Mouse (Mus musculus) liver, embryonic 14.5 days (tissue): ENCODE measurements around the gene Syp. TPM values are rescaled to one million over a fixed set of nuclear protein-coding genes. Genes with fewer than 3 reads are reported as not detected.

Source experiments
- ATAC-seq: fragments of 200-750 bp; cut with Nextera tagmentation; 2 replicates; pipeline ENCODE4 v1.8.0; 2017; ENCODE audit warnings: moderate number of reproducible peaks, mild to moderate bottlenecking, moderate library complexity; ENCODE audit not compliant: insufficient read depth
- DNase-seq, 3 experiments: peaks; one replicate each; pipeline ENCODE4 v3.0.0-alpha.2; 2012 to 2013; ENCODE audit warnings: low read depth in 3 of 3, low spot score in 3 of 3
- H3K27ac ChIP-seq: fragments of 300-500 bp; sonication (generic); 2 replicates; pipeline ENCODE4 v1.5.1; 2014; ENCODE audit warnings: moderate library complexity, mild to moderate bottlenecking, control low read depth, inconsistent platforms
- H3K27me3 ChIP-seq: fragments of 300-500 bp; sonication (generic); 2 replicates; pipeline ENCODE4 v1.6.1; 2014; ENCODE audit warnings: mild to moderate bottlenecking, low read length, moderate library complexity; ENCODE audit not compliant: control insufficient read depth, insufficient read depth
- H3K36me3 ChIP-seq: fragments of 300-500 bp; sonication (generic); replicated peaks from 2 replicates; pipeline ENCODE4 v1.6.1; 2014; ENCODE audit warnings: low read depth; ENCODE audit not compliant: control insufficient read depth, insufficient read depth
- H3K4me1 ChIP-seq, 2 experiments: fragments of 200-500 bp in 1 of 2; fragments of 300-500 bp in 1 of 2; sonication (generic) in 1 of 2; replicated peaks; 2 replicates each; pipeline ENCODE4 v1.6.1; 2012 to 2014; ENCODE audit warnings: antibody characterized with exemption in 1 of 2, inconsistent platforms in 1 of 2, low read length in 1 of 2; ENCODE audit not compliant: control insufficient read depth in 2 of 2, insufficient read depth in 2 of 2
- H3K4me2 ChIP-seq: fragments of 300-500 bp; sonication (generic); 2 replicates; pipeline ENCODE4 v1.6.1; 2014; ENCODE audit warnings: low read depth, mild to moderate bottlenecking, control low read depth, moderate library complexity
- H3K4me3 ChIP-seq, 2 experiments: fragments of 200-500 bp in 1 of 2; fragments of 300-500 bp in 1 of 2; sonication (generic) in 1 of 2; 2 replicates each; pipeline ENCODE4 v1.5.1; 2012 to 2014; ENCODE audit warnings: low read depth in 2 of 2, low read length in 2 of 2, mild to moderate bottlenecking in 2 of 2, control low read depth in 1 of 2, inconsistent platforms in 1 of 2, moderate library complexity in 1 of 2; ENCODE audit not compliant: insufficient read depth in 1 of 2
- H3K9ac ChIP-seq: fragments of 300-500 bp; sonication (generic); replicated peaks from 2 replicates; pipeline ENCODE4 v1.6.1; 2014; ENCODE audit warnings: mild to moderate bottlenecking, control low read depth, moderate library complexity
- H3K9me3 ChIP-seq: fragments of 300-500 bp; sonication (generic); 2 replicates; pipeline ENCODE4 v1.6.1; 2016; ENCODE audit warnings: low read length, mixed read lengths; ENCODE audit not compliant: control insufficient read depth
- CTCF ChIP-seq: IDR thresholded peaks from 2 replicates; pipeline ENCODE4 v1.5.1; 2016; ENCODE audit warnings: antibody characterized with exemption, low read depth, control low read depth
- EP300 ChIP-seq: IDR thresholded peaks from 2 replicates; pipeline ENCODE4 v1.6.1; 2016; ENCODE audit warnings: antibody characterized with exemption, low read depth
- WGBS: fragments of 180-500 bp; shearing (Covaris S2); extraction: QIAGEN DNeasy Blood & Tissue Kit; methylation state at CpG from one replicate; pipeline ENCODE4 v1.1.7; 2014; ENCODE audit not compliant: insufficient replicate concordance; 5-methylcytosine and 5-hydroxymethylcytosine counted together
- polyA plus RNA-seq, 2 experiments: library from polyadenylated mRNA; depleted of rRNA in 1 of 2; stranded (reverse) in 1 of 2; unstranded in 1 of 2; fragments of >200 nt; fragmentation: Nextera tagmentation in 1 of 2; extraction: Ambion mirVana in 1 of 2; gene quantifications; 2 replicates each; pipeline versions ENCODE4 v1.2.1 to v1.2.3; 2012 to 2014

Gene Syp
- polyA plus RNA-seq, 2 experiments: 0.25 to 0.39 TPM

DNA sequence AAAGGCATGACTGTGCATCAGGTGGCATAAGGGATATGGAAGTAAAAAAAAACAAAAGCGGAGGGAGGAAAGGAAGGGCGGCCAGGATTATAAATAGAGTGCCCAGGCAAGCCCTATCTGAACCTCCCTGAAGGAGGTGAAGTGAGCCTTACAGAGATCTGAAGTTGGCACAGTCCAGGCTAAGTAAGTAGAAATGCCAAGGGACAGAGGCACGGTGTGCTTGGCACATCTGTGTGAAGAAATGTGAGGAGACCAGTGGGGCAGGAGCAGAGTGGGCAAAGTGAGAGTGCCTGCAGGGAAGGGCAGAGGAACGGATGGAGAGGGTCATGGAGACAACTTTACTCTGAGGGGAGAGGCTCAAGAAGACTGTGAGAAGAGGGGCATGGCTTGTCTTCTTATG is 22.8 kb downstream of the Syp start:
- Histone ChIP-seq H3K4me2 (no peak overlapping the region), H3K27ac (no peak overlapping the region), H3K27me3 (no peaks in the 10 kb centered on the region; the same call in 1 of the 2 replicates), H3K4me3 (no peak overlapping the region), H3K9me3 (no peaks in the 10 kb centered on the region), H3K9ac (no peak overlapping the region), H3K36me3 (no peaks in the 10 kb centered on the region), H3K4me1 (no peaks in the 10 kb centered on the region; a peak in 1 of 4 replicates)
- ATAC-seq (no peak), DNase-seq (no peak)
- TF ChIP-seq CTCF: no peak
- TF ChIP-seq EP300: no peak
- 63% methylated on average over 4 of the region's 4 CpGs for WGBS

- no peaks in the 10 kb centered on the region for H3K27me3 ChIP-seq
- no peak for DNase-seq
- H3K4me3 ChIP-seq: no peak overlapping the region
- H3K27ac ChIP-seq: no peak overlapping the region
- no peak for ATAC-seq
- H3K9me3 ChIP-seq: no peaks in the 10 kb centered on the region
- no peak overlapping the region for H3K4me2 ChIP-seq
- TF ChIP-seq EP300 (no peak), CTCF (no peak)
- 46% methylated on average over 3 of the region's 3 CpGs for WGBS
- no peaks in the 10 kb centered on the region for H3K4me1 ChIP-seq
- no peaks in the 10 kb centered on the region for H3K36me3 ChIP-seq
- no peak overlapping the region for H3K9ac ChIP-seq
Measured at GRCm38 (mm10) chrX:7662936-7663335, 24.7 kb downstream of the Syp start.

DNA sequence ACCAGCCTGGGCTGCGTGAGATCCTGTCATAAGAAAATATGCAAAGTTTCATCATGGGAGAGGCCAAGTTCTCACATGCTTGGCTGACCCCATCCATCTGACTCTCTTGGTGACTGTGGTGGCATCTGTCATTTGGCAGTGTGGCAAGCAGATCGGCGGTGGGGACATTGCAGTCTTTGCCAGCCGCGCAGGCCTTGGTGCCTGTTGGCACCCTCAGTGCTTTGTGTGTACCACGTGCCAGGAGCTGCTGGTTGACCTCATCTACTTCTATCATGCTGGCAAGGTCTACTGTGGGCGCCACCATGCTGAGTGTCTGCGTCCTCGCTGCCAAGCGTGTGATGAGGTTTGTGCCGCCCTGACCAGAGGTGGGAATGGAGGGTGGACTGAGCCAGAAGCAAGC is 26.5 kb downstream of the Syp start:
- Histone ChIP-seq H3K4me1 (no peaks in the 10 kb centered on the region), H3K4me2 (no peak overlapping the region), H3K27ac (no peak overlapping the region), H3K9me3 (no peaks in the 10 kb centered on the region), H3K4me3 (no peak overlapping the region), H3K27me3 (no peaks in the 10 kb centered on the region), H3K36me3 (no peaks in the 10 kb centered on the region), H3K9ac (no peak overlapping the region)
- DNase-seq: no peak
- no peak for ATAC-seq
- no peak for TF ChIP-seq CTCF
- WGBS: 75% methylated on average over 11 of the region's 11 CpGs

GRCm38 (mm10) chrX:7665739-7666502 is 27.6 kb downstream of the Syp start:
- peaks cover 0 to 7% of the 10 kb centered on the region in 2 experiments; a peak in 2 of 4 replicates for H3K4me1 ChIP-seq

DNA sequence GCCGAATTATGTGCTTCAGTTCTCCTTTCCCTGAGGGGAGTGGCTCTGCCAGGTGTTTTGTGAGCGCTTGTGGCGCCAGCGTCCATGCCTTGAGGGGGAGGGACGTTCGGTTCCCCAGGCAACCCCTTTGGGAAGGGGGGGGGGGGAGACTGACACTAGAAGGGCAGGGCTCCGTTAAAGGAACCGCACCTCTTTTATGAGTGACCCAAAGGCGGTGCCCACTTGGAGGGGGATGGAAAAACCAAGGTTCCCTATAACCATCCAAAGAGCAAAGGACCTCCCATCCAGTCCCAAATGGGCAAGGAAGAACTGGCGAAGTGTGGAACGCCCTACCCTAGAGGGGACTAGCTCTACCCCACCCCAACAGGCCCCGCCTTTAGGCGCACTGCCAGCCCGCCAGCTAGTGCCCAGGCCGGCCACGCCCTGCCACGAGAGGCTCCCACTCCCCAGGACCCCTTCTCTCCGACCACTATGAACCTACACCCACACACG is 32.2 kb downstream of the Syp start:
- Histone ChIP-seq H3K27me3 (no peaks in the 10 kb centered on the region), H3K36me3 (no peaks in the 10 kb centered on the region), H3K9me3 (no peaks in the 10 kb centered on the region), H3K9ac (peak overlapping the region; percentile 23), H3K4me3 (peak overlapping the region; percentile 50 to 72), H3K27ac (no peak overlapping the region), H3K4me1 (peaks cover 0 to 15% of the 10 kb centered on the region in 2 experiments; a peak in 2 of 4 replicates), H3K4me2 (peak overlapping the region; percentile 65)
- DNase-seq (no peak), ATAC-seq (peak; percentile 72)
- 11% methylated on average over 14 of the region's 19 CpGs for WGBS
- TF ChIP-seq CTCF (no peak), EP300 (no peak)

More at GRCm38 (mm10) chrX:7665739-7666502, 27.6 kb downstream of the Syp start:
- ATAC-seq: no peak
- H3K4me3 ChIP-seq: no peak overlapping the region
- no peak for DNase-seq
- no peak overlapping the region for H3K4me2 ChIP-seq
- TF ChIP-seq EP300: no peak
- no peak for TF ChIP-seq CTCF
- no peak overlapping the region for H3K9ac ChIP-seq
- no peaks in the 10 kb centered on the region for H3K9me3 ChIP-seq
- H3K36me3 ChIP-seq: no peaks in the 10 kb centered on the region
- no peak overlapping the region for H3K27ac ChIP-seq
- WGBS: 64% methylated on average over 21 of the region's 21 CpGs
- no peaks in the 10 kb centered on the region for H3K27me3 ChIP-seq
